Mouse (Mus musculus) kidney, adult 18-20 months (tissue): ENCODE measurements around the gene Nipal4.

ENCODE experiments used
- DNase-seq: peaks from one replicate; pipeline ENCODE4 v3.0.0; 2021

Nipal4 gene

DNA sequence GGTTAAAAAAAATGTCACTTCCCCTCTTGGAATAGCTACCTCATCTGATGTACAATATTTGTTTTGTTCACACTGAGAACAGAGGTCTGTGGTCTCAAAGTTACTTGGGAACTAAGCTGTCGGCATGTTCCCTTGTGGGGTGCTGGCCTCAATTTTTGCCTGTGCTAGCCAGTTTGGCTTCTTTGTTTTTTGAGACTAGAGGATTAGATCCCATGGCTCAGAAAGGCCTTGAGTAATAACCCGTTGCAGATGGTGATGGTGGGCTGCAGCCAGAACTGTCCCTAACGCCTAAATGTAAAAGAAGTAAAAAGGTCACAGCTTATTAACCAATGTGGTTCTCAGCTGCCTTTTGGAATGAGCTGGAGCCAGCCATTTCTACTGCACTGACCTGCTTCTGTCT lies 53.1 kb downstream of the Nipal4 start:
- DNase-seq: no peak

DNA sequence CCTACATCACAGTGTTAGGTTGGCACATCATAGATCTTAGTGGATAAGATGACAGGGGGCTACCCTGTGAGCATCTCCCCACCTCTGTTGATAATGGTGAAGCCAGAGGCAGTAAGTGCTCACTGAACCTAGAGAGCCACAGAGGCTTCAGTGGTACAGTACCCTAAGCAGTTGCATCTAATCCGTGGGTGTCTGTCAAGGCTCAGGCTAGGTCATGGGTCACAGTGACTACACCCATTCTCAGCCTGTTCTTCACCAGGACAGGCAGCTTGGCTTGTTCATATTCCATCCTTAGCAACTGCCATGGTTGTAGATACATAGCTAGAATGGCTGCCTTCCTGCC lies 55.4 kb downstream of the Nipal4 start:
- DNase-seq: no peak

DNA sequence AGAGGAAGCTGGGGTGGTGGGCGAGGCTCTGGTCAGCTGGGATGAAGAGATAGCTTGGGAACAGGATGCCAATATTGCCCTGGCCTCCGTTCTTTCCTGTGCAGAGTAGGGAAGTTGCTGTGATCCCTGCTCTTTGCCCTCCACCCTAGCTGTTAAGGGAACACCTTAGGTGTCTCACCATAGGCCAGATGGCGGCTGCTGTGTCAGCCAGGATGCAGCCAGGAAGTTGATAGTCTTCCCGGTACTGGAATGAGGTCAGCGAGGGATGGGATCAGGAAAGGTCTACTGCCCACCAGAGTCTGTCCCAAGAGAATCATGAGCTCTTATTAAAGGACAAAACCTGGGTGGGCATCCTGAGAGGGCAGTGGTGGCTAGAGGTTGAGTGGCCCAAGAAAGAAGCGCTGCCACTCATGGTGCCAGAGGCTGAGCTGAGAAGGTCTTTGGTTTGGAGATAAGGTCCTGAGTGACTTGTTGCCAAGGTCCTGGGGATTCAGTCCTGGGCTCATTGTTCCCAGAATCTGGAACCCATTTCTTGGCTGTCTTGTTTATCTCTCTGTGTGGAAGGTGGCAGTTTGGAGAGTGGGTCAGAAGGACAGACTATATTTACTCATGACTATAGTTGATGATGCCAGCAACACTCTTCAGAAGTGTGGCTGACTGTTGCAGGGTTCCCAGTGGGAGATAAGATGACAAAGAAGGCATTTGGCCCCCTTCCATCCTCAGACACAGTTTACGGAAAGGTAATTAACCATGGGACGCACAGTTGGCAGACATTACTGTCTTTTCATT lies 56.0 kb downstream of the Nipal4 start:
- DNase-seq: no peak

DNA sequence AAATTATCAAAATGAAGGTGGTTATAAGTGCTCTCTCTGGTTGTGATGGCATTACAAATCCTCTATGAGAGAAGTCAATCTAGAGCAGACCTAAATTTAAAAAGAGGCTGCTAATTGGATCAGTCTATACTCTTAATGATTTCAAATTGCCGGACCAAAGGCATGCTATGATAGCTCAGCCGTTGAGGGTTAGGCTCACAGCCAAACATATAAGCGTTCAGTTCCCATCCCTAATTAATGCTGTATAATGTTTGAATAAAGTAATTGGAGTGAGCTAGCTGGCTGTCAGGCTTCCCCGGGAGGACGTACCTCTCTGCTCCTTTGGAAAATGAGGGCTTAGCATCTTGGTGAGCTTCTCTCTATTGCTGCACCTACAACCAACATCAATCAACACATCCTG lies 57.1 kb downstream of the Nipal4 start:
- no peak for DNase-seq

DNA sequence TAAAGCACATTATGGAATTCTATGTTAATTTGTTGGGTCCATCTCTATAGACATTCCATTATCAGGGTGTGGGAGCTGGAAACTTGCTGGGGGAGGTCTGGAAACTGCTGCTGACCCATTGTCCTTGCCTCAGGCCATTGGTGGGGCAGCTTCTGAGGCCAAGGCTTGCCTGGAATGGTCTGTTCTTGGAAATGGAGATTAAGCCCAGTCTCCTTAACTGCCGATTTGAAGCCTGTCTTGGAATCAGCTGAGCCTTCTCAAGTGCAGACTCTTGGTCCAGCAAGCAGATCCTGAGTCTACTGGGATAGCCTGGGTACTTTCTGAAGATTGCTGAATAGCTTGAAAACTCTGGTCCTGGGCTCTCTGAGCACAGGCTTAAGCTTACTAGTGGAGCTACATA lies 59.3 kb downstream of the Nipal4 start:
- DNase-seq: no peak

DNA sequence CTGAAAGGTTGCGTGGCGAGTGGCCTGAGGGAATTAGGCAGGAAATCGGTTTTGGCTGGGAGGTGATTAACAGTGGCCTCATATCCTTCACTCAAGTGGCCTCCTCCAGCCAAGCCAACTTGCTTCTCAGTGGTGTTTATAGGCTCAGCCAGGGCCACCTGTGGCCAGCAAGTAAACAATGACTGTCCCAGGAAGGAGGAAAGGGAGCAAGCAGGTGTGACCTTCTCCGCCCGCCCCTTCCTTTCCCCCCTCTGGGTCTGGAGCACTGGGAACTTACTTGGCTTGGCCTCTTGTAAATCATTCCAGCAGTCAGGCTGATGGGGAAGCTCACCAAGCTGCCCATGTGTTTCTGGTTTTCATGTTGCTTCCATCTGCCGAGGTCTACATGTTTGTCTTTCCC lies 64.2 kb downstream of the Nipal4 start:
- DNase-seq: no peak
